Mouse (Mus musculus) neural tube, embryonic 14.5 days (tissue): ENCODE results near the gene Sox8. TPM values are rescaled to one million over a fixed set of nuclear protein-coding genes. Genes with fewer than 3 reads are reported as not detected.
A peak's percentile ranks its signal among the peaks of the same experiment; 100 is the strongest.

ENCODE experiments used
- ATAC-seq: fragments of 200-750 bp; cut with Nextera tagmentation; 2 replicates; pipeline ENCODE4 v1.8.0; 2017; ENCODE audit warnings: low read depth, mild to moderate bottlenecking, moderate TSS enrichment, moderate library complexity
- H3K27ac ChIP-seq: fragments of 300-500 bp; sonication (generic); 2 replicates; pipeline ENCODE4 v1.5.1; 2014; ENCODE audit warnings: low read depth, mild to moderate bottlenecking, control low read depth, low read length, moderate library complexity, mixed read lengths
- H3K27me3 ChIP-seq: fragments of 300-500 bp; sonication (generic); 2 replicates; pipeline ENCODE4 v1.6.1; 2014; ENCODE audit warnings: low read length; ENCODE audit not compliant: control insufficient read depth, insufficient read depth
- H3K36me3 ChIP-seq: fragments of 300-500 bp; sonication (generic); 2 replicates; pipeline ENCODE4 v1.6.1; 2014; ENCODE audit warnings: low read length, mixed read lengths; ENCODE audit not compliant: control insufficient read depth, insufficient read depth
- H3K4me1 ChIP-seq: fragments of 300-500 bp; sonication (generic); 2 replicates; pipeline ENCODE4 v1.6.1; 2014; ENCODE audit warnings: low read length; ENCODE audit not compliant: control insufficient read depth, insufficient read depth
- H3K4me2 ChIP-seq: fragments of 300-500 bp; sonication (generic); 2 replicates; pipeline ENCODE4 v1.6.1; 2014; ENCODE audit warnings: mild to moderate bottlenecking, low read depth, low read length, control low read depth
- H3K4me3 ChIP-seq: fragments of 300-500 bp; sonication (generic); 2 replicates; pipeline ENCODE4 v1.5.1; 2014; ENCODE audit warnings: low read depth, low read length, control low read depth, mixed read lengths
- H3K9ac ChIP-seq: fragments of 300-500 bp; sonication (generic); replicated peaks from 2 replicates; pipeline ENCODE4 v1.6.1; 2014; ENCODE audit warnings: low read depth, mild to moderate bottlenecking, control low read depth, low read length, mixed read lengths
- H3K9me3 ChIP-seq: fragments of 300-500 bp; sonication (generic); 2 replicates; pipeline ENCODE4 v1.6.1; 2016; ENCODE audit warnings: low read length; ENCODE audit not compliant: control insufficient read depth
- WGBS: fragments of 180-500 bp; shearing (Covaris S2); extraction: QIAGEN DNeasy Blood & Tissue Kit; methylation state at CpG from one replicate; pipeline ENCODE4 v1.1.7; 2014; 5-methylcytosine and 5-hydroxymethylcytosine counted together
- polyA plus RNA-seq: library from polyadenylated mRNA; unstranded; fragments of >200 nt; fragmentation: Nextera tagmentation; extraction: Ambion mirVana; gene quantifications from 2 replicates; pipeline ENCODE4 v1.2.1, GENCODE M21; 2014

Gene Sox8
- 12.8 and 17.5 TPM in 2 replicates for polyA plus RNA-seq

GRCm38 (mm10) chr17:25570648-25571452 lies at the start of gene Sox8:
TSS of gene Sox8 (minus strand) at chr17:25570686.
- 1% methylated on average over 58 of the region's 61 CpGs for WGBS

DNA sequence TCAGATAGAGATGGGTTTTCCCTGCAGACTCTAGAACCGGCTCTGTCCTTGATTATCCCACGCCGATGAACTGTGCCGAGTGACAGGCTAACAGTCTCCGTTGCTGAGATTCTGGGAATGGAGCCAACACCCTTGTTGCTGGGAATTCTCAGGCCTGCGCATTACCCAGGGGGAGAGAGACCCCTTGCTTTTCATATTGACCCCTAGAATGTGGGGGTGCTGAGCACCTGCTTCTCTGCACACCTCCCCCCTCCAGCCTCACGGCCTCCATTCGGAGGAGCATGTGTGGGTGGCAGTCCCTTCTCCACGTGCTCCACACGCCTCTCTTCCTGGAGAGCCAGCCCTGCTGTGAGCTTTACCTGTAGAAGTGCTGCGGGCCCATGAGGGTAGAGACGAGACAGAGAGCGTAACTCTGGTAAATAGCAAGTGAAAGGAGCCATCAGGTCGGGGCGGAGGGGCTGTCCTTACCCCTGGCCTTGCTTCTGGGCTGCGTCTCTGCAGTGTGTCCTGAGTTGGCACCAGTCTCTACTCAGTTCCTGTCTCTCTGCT lies 48.1 kb upstream of the Sox8 start:
- H3K4me3 ChIP-seq, result no peak overlapping the region
- H3K27ac ChIP-seq, result 0 out of 2 replicates have a peak overlapping the region, but pooled peaks have one; percentile 35
- H3K4me1 ChIP-seq, result peaks cover 8% of the 10 kb centered on the region; the same call in 1 of the 2 replicates
- peak; percentile 84; the same call in 1 of the 2 replicates for ATAC-seq
- 43% methylated on average over 16 of the region's 16 CpGs for WGBS
- H3K4me2 ChIP-seq, result no peak overlapping the region
- no peaks in the 10 kb centered on the region for H3K36me3 ChIP-seq
- H3K9ac ChIP-seq, result no peak overlapping the region
- no peaks in the 10 kb centered on the region for H3K27me3 ChIP-seq
- H3K9me3 ChIP-seq, result no peaks in the 10 kb centered on the region

More at GRCm38 (mm10) chr17:25570648-25571452, at the start of gene Sox8:
- Histone ChIP-seq H3K9me3 (no peaks in the 10 kb centered on the region), H3K4me2 (peak within 1 kb of the TSS; percentile 93), H3K36me3 (no peaks in the 10 kb centered on the region), H3K27ac (0 out of 2 replicates have a peak within 1 kb of the TSS, but pooled peaks have one; percentile 16), H3K9ac (peak within 1 kb of the TSS; percentile 59), H3K4me3 (peak within 1 kb of the TSS; percentile 46), H3K4me1 (peaks cover 17% of the 10 kb centered on the region; the same call in 1 of the 2 replicates), H3K27me3 (peaks cover 11% of the 10 kb centered on the region)
- ATAC-seq, result peak; percentile 50

GRCm38 (mm10) chr17:25614723-25615510 lies 44.4 kb upstream of the Sox8 start:
- Histone ChIP-seq H3K27me3 (no peaks in the 10 kb centered on the region), H3K4me2 (no peak overlapping the region), H3K4me1 (peaks cover 14% of the 10 kb centered on the region), H3K36me3 (no peaks in the 10 kb centered on the region), H3K9me3 (no peaks in the 10 kb centered on the region), H3K9ac (no peak overlapping the region), H3K27ac (no peak overlapping the region), H3K4me3 (no peak overlapping the region)
- no peak for ATAC-seq
- 86% methylated on average over 10 of the region's 10 CpGs for WGBS

GRCm38 (mm10) chr17:25613323-25613722 lies 42.8 kb upstream of the Sox8 start:
- H3K27me3 ChIP-seq, result no peaks in the 10 kb centered on the region
- no peak overlapping the region for H3K4me2 ChIP-seq
- no peaks in the 10 kb centered on the region for H3K36me3 ChIP-seq
- no peak overlapping the region for H3K27ac ChIP-seq
- no peak overlapping the region for H3K9ac ChIP-seq
- no peak for ATAC-seq
- WGBS, result 97% methylated on average over 6 of the region's 6 CpGs
- no peak overlapping the region for H3K4me3 ChIP-seq
- H3K9me3 ChIP-seq, result no peaks in the 10 kb centered on the region
- H3K4me1 ChIP-seq, result peaks cover 22% of the 10 kb centered on the region

GRCm38 (mm10) chr17:25612537-25612936 lies 42.1 kb upstream of the Sox8 start:
- H3K4me2 ChIP-seq, result no peak overlapping the region
- no peak overlapping the region for H3K4me3 ChIP-seq
- H3K4me1 ChIP-seq, result peaks cover 22% of the 10 kb centered on the region
- H3K27me3 ChIP-seq, result no peaks in the 10 kb centered on the region
- no peaks in the 10 kb centered on the region for H3K36me3 ChIP-seq
- WGBS, result 78% methylated on average over 9 of the region's 9 CpGs
- no peak overlapping the region for H3K9ac ChIP-seq
- H3K9me3 ChIP-seq, result no peaks in the 10 kb centered on the region
- ATAC-seq, result no peak
- H3K27ac ChIP-seq, result no peak overlapping the region

- WGBS, result 43% methylated on average over 9 of the region's 9 CpGs
- no peak overlapping the region for H3K9ac ChIP-seq
- no peak overlapping the region for H3K4me2 ChIP-seq
Observed at GRCm38 (mm10) chr17:25610151-25610550, 39.7 kb upstream of the Sox8 start.

GRCm38 (mm10) chr17:25609506-25609828 lies 39.0 kb upstream of the Sox8 start:
- Histone ChIP-seq H3K36me3 (no peaks in the 10 kb centered on the region), H3K9me3 (no peaks in the 10 kb centered on the region), H3K4me1 (peaks cover 22% of the 10 kb centered on the region), H3K4me3 (no peak overlapping the region), H3K9ac (no peak overlapping the region), H3K4me2 (no peak overlapping the region), H3K27me3 (no peaks in the 10 kb centered on the region), H3K27ac (peak overlapping the region; percentile 34)
- 33% methylated on average over 3 of the region's 3 CpGs for WGBS
- peak; percentile 36; the same call in 1 of the 2 replicates for ATAC-seq

More at GRCm38 (mm10) chr17:25610151-25610550, 39.7 kb upstream of the Sox8 start:
- Histone ChIP-seq H3K4me1 (peaks cover 22% of the 10 kb centered on the region), H3K36me3 (no peaks in the 10 kb centered on the region), H3K4me3 (no peak overlapping the region), H3K9me3 (no peaks in the 10 kb centered on the region), H3K27me3 (no peaks in the 10 kb centered on the region), H3K27ac (peak overlapping the region; percentile 13)
- peak; percentile 56 for ATAC-seq

- no peak overlapping the region for H3K9ac ChIP-seq
- ATAC-seq, result peak; percentile 31; the same call in 1 of the 2 replicates
Observed at GRCm38 (mm10) chr17:25608821-25609505, 38.5 kb upstream of the Sox8 start.

More at GRCm38 (mm10) chr17:25608821-25609505, 38.5 kb upstream of the Sox8 start:
- peaks cover 22% of the 10 kb centered on the region for H3K4me1 ChIP-seq
- H3K36me3 ChIP-seq, result no peaks in the 10 kb centered on the region
- WGBS, result 49% methylated on average over 10 of the region's 10 CpGs
- H3K4me3 ChIP-seq, result no peak overlapping the region
- H3K9me3 ChIP-seq, result no peaks in the 10 kb centered on the region
- no peaks in the 10 kb centered on the region for H3K27me3 ChIP-seq
- H3K4me2 ChIP-seq, result no peak overlapping the region
- H3K27ac ChIP-seq, result peak overlapping the region; percentile 34
